Mouse (Mus musculus) retina, embryonic 14.5 days (tissue): ENCODE data around the gene Dhx38.

Source experiments
- DNase-seq: peaks from one replicate; pipeline ENCODE4 v3.0.0-alpha.2; 2015; ENCODE audit warnings: low spot score

Gene Dhx38

DNA sequence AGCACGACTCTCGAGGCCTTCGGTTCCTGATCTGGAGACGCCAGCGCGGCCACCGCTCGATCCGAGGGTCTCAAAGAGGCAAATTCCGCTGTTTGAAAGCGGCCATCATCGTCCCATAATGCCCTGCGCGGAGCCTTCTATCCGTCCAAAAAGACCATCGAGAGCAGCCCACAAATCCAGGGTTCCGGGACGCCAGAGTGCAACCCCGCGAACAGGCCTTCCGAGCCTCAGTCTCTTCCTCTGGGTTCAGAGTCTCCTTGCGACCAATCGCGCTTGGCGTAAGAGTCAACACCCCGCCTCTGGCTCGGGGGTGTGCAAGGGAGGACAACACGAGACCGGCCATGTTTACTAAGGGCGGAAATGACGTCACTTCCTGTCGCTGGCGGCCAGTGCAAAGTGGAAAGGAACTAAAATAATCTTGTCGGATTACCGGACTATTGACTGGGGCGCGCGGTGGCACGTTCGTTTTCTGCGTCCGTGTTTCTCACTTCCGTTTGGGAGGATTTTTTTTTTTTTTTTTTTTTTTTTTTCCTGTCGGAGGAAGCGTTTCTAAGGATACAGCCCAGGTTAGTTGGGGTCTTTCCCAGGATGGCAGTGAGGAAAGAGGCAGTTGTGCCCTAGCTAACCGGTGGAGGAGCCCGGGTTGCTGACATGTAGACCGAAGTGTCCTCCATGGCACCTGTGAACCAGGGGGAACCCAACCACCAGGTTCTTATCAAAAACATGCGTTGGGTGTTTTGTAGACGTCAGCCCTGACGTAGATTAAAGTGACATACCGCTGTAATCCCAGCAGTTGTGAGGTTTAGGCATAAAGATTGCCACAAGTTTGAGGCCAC is at the start of gene Dhx38, which contains the start of gene Txnl4b:
Gene Dhx38, minus strand, starts transcription at position 364 of the 836 bp plus-strand sequence.
Gene Txnl4b, plus strand, starts transcription at position 395 of the 836 bp plus-strand sequence.
- peak; percentile 100 for DNase-seq

DNA sequence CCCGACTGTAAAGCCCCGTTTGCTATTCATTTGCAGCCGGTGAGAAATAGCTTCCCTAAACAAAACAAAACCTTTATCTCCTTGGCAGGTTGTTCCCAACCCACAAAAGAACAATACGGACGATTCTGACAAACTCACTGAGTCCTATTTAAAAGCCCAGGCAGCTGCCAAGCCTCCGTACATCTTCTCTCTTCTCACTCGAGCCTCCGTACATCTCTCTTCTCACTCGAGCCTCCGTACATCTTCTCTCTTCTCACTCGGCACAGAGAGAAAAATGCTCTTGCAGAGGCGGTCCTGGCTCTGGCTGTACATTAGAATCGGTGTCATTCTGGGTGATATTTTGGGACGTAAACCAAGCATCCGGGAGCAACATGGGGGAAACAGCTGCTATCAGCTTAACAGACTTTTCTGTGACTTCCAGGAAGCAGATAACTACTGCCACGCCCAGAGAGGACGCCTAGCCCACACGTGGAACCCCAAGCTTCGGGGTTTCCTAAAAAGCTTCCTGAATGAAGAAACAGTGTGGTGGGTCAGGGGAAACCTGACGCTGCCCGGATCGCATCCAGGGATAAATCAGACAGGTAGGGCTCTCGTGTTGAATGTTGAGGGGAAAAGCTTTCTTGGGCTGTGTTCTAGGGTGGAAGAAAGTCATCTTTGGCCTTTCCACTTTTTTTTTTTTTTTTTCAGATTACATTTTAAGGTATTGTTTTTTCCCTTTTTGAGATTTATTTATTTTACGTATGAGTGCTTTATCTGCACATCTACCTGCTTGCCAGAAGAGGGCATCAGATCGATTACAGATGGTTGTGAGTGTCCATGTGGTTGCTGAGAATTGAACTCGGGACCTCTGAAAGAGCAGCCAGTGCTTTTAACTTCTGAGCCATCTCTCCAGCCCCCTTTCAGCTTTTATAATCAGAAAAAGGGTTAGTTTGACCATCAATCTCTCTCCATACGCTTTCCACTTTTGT is 48.9 kb upstream of the Dhx38 start, which contains the start of gene Pkd1l3:
Gene Pkd1l3, plus strand, starts transcription at position 275 of the 968 bp plus-strand sequence.
- no peak for DNase-seq

DNA sequence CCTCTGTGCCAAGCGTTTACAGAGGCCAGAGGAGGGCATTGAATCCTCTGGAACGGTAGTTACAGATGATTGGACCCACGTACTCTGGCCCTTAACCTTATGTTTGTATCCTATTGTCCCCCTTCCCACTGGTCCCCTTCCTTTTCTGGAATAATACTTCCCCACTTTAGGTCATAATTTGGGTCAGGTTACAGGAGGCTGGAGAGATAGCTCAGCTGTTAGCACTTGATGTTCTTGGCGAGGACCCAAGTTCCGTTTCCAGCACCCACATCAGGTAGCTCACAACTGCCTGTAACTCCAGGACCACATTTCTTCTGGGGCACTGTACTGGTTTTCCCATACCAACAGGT is 43.5 kb upstream of the Dhx38 start:
- DNase-seq = peak; percentile 8

DNA sequence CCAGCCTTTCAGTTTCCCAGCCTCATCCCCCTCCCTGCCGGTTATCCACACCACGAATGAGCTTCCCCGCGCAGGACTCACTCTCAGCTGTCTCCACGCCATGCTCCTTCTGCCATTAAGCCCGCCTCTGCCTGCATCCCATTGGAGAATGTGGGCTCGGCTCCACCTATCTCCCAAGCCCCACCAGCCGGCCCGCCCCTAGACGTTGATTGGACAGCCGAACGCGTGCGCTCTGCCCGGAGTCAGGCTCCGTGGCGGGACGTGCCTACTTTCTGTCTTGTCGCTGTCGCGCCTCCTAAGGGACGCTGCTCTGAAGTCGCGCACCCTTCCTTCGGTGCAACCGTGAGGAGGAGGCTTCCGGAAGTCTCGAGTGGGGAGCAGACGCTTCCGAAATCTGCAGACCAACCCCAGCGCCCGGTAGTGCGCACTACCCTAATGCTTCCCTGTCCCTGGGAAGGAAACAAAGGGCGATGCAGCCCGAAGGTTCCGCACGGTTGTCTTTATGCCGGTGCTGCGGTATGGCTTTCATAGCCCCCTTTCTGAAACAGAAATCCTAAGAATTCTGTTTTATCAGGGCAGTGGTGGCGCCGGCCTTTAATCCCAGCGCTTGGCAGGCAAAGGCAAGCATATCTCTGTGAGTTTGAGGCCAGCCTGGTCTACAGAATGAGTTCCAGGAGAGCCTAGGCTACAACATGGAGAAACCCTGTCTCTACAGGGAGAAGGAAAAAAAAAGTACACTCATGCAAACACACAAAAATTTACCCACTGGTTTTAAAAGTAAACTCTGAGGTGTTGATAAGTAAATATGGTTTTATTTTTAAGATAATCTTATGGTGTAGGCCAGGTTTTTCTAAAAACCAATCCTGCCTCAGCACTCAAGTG is 42.9 kb upstream of the Dhx38 start, which contains the start of gene Dhodh:
Gene Dhodh, minus strand, starts transcription at position 403 of the 882 bp plus-strand sequence.
- peak; percentile 96 for DNase-seq

DNA sequence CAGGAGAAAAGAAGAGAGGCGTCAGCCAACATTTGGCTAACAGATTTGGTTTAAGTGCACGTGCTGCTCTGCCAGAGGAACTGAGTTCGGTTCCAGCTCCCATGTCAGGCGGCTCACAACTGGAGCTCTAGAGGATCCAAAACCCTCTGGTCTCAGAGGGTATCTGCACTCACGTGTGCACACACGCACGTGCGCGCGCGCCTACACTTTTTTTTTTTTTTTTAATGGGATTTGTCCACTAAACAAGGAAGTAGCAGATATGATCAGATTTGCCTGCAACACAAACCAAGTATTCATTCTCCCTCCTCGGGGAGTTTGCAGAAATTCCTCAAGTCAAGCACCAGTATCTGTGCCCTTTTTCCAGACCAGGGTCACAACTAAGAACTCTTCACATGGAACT is 42.0 kb upstream of the Dhx38 start:
- peak; percentile 22 for DNase-seq

DNA sequence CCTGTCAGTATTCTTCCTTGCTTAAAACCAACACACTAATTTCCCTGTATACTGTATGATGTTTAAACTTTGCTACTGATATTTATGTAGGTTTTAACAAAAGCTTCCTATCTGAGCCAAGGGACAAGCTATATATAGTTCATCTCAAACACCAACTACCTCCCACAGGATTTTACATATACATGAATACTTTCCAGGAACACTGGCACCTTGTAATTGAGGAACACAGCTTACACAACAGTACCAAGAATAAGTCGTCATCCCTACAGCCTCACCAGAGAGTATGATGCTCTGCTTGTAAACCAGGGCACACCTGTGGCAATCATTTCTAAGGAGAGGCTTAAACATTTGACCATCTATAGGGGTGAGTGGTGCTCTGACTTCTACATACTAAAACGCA is 41.1 kb upstream of the Dhx38 start:
- DNase-seq = no peak

DNA sequence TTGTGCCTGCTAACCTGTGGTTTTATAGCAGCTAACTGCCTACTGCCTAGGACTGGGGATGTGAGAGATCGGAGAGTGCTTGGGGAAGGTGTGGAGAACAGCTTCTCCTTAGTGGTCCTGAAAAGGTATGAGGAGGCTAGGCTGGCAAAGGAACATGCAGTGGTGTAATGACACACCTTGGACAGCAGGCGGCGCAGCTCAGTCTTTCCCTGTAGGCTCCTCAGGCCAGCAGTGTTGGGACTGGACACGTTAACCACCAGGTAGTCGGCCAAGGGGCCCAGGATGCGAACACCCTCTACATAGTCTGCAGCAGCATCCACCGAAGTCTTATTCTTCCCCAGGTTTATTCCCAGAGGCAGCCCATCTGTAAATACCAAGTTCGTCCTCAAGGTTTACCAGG is 30.2 kb upstream of the Dhx38 start:
- DNase-seq = peak; percentile 78

DNA sequence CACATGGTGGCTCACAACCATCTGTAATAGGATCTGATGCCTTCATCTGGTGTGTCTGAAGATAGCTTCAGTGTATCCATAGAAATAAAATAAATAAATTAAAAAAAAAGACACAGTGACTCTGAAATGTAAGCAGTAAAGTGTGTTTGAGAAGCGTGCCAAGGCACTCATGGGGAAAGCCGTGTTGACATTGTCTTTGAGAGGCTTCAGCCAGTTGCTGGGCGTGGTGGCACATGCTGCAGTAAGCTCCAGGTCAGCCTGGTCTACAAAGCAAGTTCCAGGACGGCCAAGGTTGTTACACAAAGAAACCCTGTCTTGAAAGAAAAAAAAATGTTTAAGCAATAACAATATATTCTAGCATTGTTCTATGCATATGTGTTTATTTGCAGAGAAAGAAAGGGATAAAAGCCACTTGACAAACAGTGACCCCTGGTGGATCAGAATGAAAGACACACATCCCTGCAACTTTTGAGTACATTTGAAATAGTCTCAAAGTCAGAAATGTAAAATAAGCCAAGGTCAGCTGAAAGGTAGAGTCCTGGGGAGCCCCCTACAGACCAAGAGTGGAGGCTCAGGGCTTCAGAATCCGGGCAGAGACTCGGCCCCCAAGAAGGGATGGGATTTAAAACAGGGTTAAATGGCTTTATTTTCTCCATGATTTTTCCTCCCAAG is 27.6 kb upstream of the Dhx38 start:
- peak; percentile 44 for DNase-seq

DNA sequence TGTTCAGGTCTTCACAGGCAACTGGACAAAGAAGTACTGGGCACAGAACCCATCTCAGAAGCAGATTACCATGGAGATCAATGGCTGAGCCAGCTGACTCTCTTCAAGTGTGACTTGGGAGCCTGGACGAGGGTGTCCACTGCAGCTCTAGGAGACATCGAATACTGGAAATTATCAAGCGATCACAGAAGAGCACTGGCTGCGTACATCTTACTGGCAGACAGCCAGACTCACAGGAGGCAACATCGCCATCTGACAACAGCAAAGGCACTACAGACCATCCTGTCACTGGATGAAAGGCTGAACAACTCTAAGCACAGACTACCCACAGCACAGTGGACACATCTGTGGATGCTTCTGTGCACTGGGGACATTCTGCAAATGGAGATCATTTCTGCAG is 26.5 kb upstream of the Dhx38 start:
- DNase-seq = no peak

DNA sequence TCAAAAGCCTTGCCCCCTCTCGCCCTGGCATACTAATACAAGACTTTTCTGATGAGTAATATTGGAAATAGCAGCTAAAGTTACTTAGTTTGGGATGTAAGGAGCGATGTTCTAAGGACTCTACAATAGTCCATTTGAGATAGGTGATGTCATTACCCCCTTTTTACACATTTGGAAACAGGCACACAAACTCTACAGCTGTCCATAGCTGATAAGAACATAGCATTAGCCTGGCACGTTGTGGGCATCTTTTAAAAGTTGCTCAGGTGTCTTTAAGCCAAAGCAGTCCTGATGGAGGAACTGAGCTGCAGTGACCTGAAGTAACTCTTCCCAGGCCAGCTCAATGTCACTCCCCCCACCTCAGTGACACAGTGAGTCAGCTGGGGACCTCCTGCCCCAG is 25.7 kb upstream of the Dhx38 start:
- no peak for DNase-seq

DNA sequence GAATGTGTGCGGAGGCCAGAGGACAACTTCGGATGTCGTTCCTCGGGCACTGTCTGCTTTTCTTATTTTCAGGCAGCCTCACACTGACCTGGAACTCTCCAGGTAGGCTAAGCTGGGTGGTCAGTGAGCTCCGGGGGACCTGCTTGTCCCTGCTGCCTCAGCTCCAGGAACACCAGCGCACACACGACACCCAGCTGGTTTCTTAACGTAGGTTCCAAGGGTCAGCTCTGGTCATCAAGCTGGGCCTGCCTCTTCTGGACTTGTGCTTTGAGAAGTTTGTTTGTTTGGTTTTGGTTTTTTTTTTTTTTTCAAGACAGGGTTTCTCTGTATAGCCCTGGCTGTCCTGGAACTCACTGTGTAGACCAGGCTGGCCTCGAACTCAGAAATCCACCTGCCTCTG is 25.2 kb upstream of the Dhx38 start:
- no peak for DNase-seq

DNA sequence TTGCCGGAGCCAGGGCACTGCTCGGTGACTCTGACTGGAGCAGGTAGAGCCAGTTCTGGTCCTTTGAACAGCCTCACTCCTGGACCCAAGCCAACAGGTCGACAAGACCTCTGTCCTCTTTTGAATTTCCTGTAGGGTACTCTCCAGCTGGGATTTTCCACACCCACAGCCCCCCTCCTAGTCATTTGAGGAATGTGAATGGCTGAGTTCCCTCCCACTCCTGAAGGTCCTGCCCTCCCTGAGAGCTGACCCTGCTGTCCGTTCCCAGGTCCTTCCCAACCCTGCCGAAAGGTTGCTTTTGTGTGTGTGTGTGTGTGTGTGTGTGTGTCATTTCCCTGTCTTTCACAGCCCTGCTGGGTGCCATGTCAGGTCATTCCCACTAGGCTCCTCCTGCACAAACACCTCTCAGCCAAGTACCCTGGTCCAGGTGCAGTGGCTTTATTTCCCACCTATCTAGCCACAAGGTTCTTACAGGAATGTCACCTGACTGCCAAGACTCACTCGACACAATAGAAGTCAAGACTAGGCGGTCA is 21.4 kb upstream of the Dhx38 start:
- no peak for DNase-seq

DNA sequence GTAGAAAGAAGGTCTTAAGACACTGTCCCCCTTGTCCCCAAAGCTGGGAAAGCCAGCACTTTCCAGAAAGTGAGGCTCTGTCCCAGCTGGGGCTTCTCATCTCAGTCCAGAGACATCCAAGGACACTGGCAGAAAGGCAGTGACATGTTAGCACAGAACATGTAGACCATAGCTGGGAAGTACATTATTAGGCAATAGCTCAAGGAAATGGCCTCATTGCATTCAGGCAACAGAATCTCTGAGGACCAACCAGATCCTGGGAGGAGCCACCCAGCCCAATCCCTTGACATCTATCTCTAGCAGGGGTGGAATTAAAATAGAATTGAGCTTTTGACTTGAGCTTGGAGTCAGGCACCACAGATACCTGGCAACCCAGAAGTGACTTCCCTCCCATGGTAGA is 20.0 kb upstream of the Dhx38 start:
- no peak for DNase-seq

DNA sequence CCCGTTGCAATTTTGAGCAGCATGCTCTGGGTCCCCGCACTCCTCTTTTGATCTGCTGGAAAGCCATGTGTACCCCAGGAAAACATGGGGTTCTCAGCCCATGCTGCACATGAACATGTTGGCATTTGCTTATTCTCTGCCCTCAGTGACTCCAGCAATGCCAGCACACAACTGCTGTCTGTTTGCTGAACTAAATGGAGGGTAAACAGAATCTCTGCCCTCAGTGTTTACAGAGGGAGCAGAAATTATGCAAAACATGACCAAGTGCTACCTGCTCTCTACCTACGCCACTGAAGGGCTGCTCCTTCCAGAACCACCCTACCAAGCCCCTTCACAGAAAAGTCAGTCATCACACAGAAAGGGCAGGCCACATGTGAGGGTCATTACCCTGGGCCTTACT is 19.2 kb upstream of the Dhx38 start:
- DNase-seq = no peak

DNA sequence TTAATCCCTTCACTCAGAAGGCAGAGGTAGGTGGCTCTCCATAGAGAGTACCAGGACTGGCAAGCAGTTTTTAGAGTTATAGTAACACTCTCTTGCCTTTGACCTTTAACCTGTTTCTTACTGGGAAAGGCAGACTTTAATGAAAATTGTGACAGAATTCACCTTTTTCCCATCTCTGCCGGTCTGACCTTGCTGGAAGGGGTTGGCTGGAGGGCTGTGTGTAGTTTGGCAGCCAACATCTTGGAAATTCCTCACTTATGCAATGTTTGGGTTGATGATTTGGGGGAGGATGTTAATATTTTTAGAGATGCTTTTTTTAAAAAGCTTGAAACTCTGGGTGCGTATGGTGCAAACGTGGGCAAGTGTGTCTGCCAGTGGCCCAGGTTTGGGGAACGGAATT is 18.6 kb upstream of the Dhx38 start:
- DNase-seq = no peak

DNA sequence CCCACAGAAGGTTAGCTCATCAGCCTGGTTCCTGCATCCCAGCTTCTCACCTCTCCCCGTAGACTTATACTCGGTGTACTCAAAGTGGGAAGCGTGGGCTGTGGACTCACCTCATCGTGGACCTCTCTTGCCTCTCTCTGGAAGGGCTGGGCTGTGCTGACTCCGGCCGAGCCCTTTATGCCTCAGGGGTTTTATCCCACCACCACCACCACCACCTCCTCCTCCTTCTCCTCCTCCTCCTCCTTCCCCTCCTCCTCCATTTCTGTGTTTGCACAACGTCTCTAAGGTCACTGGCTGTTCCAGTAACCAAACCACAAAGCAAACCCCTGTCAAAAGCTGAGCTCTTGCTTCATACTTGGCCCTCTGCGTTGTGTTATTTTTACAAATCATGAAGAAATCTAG is 13.2 kb upstream of the Dhx38 start, which contains the start of gene Hp:
Gene Hp, minus strand, starts transcription at position 273 of the 402 bp plus-strand sequence.
- no peak for DNase-seq

DNA sequence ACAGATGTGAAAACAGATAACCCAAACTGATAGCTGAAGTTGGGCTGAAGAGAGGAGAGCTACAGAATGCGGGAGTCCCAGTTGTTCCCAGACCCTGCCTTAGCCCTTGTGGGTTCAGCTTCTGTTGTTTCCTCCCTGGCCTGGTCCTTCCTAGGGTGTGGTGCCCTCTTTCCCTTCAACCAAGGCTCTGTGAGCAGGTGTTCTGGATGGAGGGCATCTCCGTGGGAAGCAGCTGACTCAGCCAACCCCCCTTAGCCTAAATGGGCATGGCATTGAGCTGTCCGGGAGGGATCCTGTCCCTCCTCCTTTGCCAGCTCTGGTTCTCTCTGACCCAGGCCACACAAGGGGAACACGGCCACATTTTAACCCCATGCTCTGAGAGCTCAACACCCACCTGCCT is 10.7 kb upstream of the Dhx38 start:
- DNase-seq = no peak

DNA sequence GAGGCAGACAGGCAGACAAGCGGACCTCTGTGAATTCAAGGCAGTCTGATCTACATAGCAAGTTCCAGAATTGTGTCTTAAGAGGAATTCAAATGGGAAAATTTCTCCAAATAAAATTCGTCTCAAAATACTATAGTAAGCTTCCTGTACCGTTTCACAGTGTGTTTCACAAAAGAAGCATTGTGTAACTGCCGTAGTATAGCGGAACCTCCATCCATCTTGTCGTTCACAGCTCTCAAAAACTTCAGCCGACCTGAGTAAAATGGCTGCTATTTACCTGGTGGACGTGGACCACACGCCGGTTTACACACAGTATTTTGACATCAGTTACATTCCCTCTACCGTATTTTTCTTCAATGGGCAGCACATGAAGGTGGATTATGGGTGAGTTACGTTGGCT is 5.5 kb upstream of the Dhx38 start:
- no peak for DNase-seq

DNA sequence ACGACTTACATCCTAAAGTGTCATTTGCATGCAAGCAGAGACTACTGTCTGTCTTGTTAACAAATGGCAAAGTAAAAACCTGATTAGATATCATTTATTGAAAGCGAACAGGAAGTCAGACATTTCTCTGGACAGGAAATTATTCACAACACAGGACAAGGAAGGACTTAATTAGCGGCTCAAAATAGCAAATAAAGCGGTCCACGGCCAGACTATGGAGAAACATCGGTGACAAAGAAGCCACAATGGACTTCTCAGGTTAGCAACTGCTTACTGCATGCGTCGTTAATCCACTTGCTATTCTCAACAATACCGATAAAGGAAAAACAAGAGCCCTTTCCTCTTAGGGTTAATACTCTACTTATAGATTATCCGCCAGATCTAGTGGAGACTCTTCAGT is 895 bp downstream of the Dhx38 start:
- no peak for DNase-seq

DNA sequence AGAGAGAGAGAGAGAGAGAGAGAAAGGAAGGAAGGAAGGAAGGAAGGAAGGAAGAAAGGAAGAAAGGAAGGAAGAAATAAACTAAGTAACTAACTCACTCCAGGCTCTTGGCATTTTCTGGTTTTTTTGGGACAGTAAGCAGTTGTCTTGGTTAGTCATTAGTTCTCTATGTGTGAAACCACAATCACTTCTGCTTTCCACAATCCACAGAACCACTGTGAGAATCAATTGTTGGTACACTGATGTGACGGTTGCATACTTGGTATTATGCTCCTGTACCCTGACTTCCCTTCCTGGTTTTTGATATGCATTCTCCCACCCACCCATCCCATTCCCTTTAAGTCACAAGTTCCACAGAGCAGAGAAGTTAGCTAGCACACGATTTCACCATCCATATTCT is 1.8 kb downstream of the Dhx38 start:
- DNase-seq = no peak

DNA sequence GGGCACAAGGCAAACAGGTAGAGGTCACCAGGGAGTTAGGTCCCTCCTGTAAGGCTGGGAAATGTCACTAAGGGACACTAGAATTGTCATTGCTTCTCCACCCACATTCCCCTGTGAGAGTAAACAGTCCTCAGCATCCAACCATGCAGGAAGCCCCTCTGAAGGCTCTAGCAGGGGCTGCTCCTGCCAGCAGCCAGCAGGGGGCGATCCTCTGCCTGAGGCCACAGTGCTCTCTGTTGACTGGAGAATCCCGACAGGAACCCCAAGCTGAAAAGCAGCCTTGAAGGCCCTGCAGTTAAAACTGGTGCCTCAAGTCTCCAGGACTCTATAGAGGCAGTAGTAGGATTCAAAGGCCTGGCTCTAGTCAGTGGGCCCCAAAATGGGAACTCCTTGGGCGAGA is 14.0 kb downstream of the Dhx38 start:
- DNase-seq = peak; percentile 69
